Mouse (Mus musculus) gonadal fat pad, adult 2 months (tissue): Measurements from ENCODE around the gene Zfp654. TPM values are rescaled to one million over a fixed set of nuclear protein-coding genes. Genes with fewer than 3 reads are reported as not detected.

Source experiments
- DNase-seq: peaks from one replicate; pipeline ENCODE4 v3.0.0-alpha.2; 2012; ENCODE audit warnings: low read depth
- polyA plus RNA-seq: library from polyadenylated mRNA; depleted of rRNA; stranded (reverse); fragments of >200 nt; gene quantifications from 2 replicates; pipeline ENCODE4 v1.2.3, GENCODE M21; 2012

Zfp654 gene
- polyA plus RNA-seq, 1 experiment, result 2.0 TPM

- DNase-seq, result no peak
These were observed 1.4 kb upstream of the Zfp654 start for GRCm38 (mm10) chr16:64852891-64853290.

DNA sequence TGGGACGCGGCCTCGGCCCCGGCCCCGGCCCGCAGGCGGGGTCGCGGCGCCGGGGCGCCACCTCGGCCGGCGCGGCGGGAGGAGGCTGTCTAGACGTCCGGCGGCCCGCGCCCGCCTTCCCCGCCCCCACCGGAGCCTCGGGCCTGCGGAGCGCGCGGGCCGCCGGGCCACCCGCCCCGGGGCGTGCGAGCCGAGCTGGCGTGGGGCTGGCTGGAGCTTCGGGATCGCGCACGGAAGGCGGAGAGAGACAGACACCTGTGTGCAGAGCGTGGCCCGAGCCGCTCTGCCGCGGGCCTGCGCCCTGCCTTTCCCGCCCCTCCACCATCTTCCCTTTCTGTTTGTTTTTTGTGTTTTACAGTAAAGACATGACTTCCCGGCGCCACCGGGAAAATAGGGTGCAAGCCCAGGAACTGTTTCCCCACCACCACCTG is 1.0 kb upstream of the Zfp654 start:
- no peak for DNase-seq

DNA sequence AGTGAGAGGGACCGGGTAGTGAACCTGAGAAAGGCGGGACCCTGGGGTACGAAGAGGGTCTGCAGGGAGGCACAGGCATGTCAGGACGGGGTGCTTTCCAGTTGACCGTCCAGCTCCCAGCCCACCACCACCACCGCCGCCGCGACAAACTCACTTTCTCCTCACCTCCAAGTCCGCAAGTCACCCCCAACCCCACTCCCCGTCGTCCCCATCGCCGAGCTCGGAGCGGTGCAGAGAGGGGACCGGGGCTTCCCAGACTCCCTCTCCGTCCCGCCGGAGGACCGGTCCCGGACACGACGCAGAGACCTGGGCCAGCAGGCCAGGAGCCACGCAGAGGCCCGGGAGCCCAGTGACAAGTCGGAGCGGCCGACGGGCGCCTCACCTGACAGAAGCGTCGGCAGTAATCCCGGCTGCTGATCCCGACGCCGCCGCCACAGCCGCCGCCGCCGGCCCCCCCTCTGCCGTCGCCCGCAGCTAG is 328 bp downstream of the Zfp654 start:
- no peak for DNase-seq

GRCm38 (mm10) chr16:64850287-64851084 is 966 bp downstream of the Zfp654 start:
- DNase-seq, result no peak

DNA sequence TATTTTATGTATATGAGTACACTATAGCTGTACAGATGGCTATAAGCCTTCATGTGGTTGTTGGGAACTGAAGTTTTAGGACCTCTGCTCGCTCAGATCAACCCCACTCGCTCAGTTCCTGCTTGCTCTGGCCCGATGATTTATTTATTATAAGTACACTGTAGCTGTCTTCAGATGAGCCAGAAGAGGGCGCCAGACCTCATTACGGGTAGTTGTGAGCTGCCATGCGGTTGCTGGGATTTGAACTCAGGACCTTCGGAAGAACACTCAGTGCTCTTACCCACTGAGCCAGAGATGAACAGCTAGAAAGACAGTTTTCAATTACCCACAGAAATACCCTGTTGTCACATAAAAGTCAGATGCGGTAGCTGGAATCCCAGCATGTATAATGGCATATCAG is 5.5 kb downstream of the Zfp654 start:
- DNase-seq, result no peak

DNA sequence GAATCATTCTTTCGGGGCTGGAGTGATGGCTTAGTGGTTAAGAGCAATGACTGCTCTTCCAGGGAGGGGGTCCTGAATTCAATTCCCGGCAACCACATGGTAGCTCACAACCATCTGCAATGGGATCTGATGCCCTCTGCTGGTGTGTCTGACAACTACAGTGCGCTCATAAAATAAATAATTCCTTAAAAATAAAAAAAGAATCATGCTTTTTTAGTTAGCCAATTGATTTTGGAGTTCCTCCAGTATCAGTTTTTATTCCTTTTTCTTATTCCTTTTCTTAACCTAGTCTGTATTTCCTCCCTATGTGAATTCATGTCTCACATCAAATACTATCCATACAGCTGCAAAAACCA is 9.1 kb downstream of the Zfp654 start:
- no peak for DNase-seq

DNA sequence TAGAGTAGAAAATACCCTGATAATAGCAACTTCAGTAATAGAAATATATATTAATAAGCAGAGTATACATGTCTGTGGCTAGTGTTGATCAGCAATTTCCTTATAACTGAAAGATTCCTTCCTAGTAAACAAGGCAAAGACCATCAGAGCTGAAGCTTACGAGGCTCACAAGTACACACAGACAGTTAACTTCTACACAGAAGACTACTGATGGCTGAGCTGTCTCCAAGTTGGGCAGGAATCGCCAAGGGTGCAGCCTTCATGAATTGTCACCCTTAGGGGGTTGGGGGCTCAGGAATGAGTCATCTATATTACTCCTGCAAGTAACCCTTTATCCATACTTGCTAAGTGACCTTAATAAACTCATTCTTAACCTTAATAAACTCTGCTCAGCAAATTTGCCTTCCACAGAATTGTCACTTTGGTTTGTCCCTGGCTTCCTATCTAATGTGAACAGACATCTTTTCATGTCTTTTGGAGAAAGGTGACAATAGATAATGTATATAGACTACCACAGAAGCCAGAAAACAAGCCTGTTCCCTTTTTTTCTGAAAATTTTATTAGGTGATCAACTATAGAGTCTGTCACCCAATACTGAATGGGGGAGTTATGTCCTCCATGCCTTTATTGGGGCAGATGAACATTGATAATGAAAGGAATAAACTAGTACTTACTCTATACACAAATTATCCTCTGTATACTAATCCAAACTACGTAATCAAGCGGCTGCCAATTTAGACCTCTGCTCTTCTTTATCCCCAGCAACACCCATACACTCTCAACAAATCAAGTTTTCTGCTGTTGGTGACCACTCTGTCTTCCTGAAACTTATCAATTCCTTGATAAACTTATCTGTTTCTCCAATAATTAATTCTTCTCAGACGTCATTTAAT is 9.7 kb downstream of the Zfp654 start:
- DNase-seq, result no peak

- DNase-seq, result no peak
These were observed 14.7 kb downstream of the Zfp654 start for GRCm38 (mm10) chr16:64836709-64837108.

DNA sequence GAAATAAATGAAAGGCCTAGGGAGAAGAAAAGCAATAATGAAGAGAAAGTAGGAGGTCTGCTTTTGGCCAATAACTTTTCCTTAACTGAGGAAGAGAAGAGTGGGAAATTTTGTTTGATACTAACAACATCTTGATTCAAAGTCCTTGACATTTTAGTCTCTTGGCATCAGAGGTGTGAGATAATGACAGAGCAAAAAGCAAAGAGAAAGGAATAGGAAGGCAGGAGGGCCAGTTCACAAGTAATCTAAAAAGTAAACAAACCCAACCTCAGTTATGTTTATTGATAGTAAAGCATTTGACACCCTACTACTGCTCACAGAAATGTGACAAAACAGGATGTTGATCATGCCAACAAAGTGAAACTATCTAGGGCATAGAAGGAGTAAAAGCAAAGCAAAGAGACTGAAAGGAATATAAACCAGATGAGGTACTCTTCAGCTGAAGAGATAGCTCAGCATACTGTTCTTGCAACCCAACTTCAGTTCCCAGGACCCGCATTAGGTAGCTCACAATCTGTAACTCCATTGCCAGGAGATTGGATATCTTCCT is 15.4 kb downstream of the Zfp654 start:
- no peak for DNase-seq

DNA sequence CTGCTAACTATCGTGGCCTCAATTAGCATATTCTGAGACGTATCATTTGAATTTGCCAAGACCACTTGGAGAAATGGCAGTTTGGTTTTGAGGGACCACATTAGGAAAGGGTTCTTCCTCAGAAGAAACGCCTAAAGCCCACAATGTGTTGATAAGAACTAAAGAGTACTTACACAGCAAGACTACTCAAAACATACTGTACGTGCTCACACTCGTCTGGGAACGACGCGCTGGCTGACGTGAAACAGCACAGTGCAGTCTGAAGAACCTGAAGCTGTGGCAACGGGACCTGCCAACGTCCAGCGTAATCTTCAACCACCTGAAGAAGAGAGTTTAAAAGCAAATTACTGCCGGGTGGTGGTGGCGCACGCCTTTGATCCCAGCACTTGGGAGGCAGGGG is 21.2 kb downstream of the Zfp654 start:
- no peak for DNase-seq

DNA sequence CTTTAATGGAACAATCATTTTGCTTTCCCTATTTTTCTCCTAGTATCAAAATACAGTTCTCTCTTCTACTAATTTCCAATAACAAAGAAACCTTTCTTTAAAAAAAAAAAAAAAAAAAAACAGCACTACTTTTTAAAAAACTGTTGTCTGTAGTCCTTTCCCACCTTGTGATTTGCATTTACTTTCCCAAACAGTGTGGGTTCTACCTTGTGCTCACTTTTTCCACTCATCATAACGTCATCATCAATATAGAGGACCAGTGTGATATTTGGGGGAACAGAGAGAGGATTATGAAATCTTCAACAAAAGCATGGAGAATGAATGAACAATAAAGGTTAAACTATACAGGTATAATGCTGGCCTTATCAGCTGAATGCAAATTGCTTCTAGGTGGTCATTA is 27.0 kb downstream of the Zfp654 start:
- DNase-seq, result no peak

GRCm38 (mm10) chr16:64823890-64824289 is 27.6 kb downstream of the Zfp654 start:
- no peak for DNase-seq

DNA sequence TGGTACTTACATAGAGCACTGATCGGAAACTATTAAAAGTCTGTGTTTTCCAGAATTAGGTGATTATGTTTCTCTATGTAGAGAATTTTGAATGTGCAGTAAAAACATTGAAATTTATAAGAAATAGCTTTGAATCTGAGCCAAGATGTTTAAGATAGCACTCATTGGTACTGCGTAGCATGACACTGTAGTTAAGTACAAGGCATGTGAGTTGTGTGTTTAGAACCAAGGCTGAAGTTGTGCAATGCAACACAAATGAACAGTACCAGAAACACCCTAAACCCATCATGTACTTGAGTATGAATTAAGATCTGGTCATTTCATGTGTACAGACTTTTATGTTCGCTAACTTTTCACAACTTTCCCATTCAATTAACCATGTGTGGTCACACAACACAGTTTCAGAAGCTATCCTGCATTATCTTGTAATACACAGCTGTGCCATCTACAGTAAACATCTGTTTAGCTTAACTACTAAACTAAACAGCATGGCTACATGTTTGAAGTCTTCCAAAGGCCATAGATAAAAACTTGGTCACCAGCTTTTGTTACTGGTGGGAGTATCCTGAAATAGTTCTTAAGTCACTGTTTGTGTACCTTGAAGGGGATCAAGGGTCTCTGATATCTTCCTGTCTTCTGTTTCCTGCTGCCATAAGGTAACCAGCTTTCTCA is 34.2 kb downstream of the Zfp654 start:
- no peak for DNase-seq

DNA sequence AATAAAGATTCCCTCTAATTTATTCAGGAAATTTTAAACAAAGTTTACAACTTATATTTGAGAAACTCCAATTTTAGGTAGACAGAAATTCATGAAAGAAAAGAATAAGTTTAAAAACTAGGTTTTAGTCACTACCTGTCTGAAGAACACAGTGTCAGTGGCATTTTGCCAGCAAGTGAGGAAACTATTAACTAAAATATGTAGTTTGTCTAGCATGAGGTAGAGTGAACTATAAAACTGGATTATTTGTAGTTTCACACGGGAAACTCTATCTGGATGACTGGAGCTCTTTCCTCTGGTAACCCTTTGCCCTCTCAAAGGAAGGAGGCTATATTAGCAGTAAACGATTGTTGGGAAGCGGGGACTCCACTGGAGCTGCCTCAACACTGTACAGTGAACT is 48.4 kb downstream of the Zfp654 start:
- no peak for DNase-seq

GRCm38 (mm10) chr16:64801638-64802037 is 49.8 kb downstream of the Zfp654 start:
- no peak for DNase-seq

DNA sequence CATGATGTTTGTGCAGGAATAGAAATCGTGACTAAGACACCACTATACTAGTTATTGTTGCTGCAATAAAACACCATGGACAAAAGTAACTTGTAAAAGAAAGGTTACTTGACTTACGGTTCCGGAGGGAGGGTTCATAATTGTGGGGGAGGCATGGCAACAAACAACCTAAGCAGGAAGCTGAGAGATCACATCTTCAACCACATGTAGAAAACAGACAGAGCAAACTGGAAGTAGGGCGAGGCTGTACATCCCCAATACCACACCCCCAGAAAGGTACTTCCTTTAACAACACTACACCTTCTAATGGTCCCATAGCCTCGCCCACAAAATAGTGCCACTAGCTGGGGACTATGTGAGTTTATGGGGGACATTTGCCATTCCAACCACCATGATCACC is 51.1 kb downstream of the Zfp654 start:
- DNase-seq, result no peak

DNA sequence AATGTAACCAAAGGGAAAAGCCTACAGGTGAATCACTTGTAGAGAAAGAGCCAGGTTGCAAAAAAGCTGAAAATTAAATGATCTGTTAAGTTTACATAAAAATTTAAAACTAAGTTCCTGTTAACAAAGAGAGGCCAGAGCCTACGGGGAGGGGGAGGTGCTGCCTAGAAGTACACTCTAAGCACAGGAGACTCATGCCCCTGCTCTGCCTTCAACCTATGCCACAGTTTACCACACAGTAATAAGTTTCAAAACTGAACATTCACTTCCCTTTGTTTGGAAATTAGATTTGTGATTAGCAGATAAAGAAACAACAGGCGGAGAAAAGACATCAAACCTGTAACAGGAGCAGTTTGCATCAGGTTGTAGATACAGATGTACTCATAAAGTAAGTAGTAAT is 56.6 kb downstream of the Zfp654 start:
- no peak for DNase-seq

DNA sequence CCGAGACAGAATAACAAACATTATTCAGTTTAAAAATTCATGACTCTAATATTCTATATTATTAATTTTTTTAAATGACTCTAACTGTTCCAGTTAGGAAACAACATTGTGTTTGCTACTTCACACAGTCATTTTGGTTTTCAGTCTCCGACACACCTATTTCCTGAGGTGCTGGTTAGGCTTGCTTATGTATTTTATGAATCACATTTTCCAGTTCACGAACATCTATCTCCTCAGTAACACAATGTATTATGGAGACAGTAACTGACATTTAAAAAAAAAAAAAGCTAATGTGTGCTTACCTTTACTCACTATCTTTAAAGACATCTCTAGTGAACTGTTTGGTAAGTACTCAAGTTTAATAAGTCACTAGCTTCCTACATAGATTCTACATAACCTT is 61.7 kb downstream of the Zfp654 start:
- DNase-seq, result no peak

DNA sequence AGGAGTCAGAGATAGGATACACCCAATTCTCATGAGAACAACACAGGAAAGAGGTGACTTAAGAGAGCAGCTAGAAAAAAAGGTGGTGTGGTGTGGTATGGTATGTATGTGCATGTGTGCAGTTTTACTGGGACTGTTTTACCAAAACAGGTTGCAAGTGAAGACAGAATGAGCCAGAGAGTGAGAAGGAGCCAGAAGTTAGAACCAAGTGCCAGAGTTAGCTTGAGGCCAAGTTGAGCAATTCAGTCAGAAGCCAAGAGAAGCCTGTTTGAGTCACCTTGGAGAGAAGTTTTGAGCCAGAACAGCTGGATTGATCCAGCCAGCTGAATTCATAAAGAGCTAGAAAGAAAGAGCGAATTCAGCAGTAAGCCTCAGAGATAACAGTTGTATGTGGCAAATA is 75.9 kb downstream of the Zfp654 start:
- no peak for DNase-seq

GRCm38 (mm10) chr16:64771431-64771818 is 80.0 kb downstream of the Zfp654 start:
- no peak for DNase-seq

GRCm38 (mm10) chr16:64770521-64771430 is 80.7 kb downstream of the Zfp654 start, which contains the start of gene 4930453N24Rik:
Gene 4930453N24Rik, minus strand, starts transcription at chr16:64771161.
- DNase-seq, result no peak
